Mouse (Mus musculus) small intestine, adult 2 months (tissue): Measurements from ENCODE around the gene Rnf130.

Source experiments
- CTCF ChIP-seq: fragments of 200-500 bp; IDR thresholded peaks from 2 replicates; pipeline ENCODE4 v1.5.1; 2012; ENCODE audit warnings: low read depth, mild to moderate bottlenecking, control low read depth, inconsistent platforms, low read length, moderate library complexity, mixed read lengths; ENCODE audit not compliant: insufficient replicate concordance, insufficient read length; ENCODE audit errors: extremely low read depth
- POLR2A ChIP-seq: fragments of 200-500 bp; IDR thresholded peaks from 2 replicates; pipeline ENCODE4 v1.6.1; 2012; ENCODE audit warnings: low read depth, mild to moderate bottlenecking, control low read depth, inconsistent platforms, low read length, moderate library complexity

DNA sequence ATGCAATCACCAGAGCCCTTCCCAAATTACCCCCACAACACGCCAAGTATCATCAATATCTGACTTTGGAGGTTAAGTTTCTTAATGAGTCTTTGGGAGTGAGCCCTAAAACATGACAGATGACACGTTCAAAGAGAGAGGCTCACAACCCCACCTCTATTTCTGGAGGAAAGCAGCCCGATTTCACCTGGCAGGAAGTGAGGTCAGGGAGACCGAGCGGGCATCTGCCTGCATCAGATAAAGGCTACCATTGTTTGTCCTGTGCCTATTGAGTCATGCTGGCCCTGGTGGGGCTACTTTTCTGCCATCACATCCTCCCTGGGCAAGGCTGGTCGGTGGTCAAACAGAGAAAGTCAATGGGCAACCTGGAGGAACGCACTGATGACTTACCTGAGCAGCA is 7.6 kb upstream of the Rnf130 start:
- TF ChIP-seq CTCF (no peak), POLR2A (no peak)
